Mouse (Mus musculus) olfactory bulb, adult 2 months (tissue): ENCODE results near the gene Fat4. TPM values are rescaled to one million over a fixed set of nuclear protein-coding genes. Genes with fewer than 3 reads are reported as not detected.

Source experiments
- H3K27ac ChIP-seq: fragments of 200-500 bp; 2 replicates; pipeline ENCODE4 v1.5.1; 2012; ENCODE audit warnings: low read depth, low read length; ENCODE audit not compliant: insufficient read depth
- H3K4me1 ChIP-seq: fragments of 200-500 bp; 2 replicates; pipeline ENCODE4 v1.6.1; 2012; ENCODE audit warnings: low read length; ENCODE audit not compliant: control insufficient read depth, insufficient read depth
- H3K4me3 ChIP-seq: fragments of 200-500 bp; 2 replicates; pipeline ENCODE4 v1.5.1; 2012; ENCODE audit warnings: mild to moderate bottlenecking, low read depth, low read length, moderate library complexity; ENCODE audit not compliant: insufficient read depth
- CTCF ChIP-seq: fragments of 200-500 bp; IDR thresholded peaks from 2 replicates; pipeline ENCODE4 v1.5.1; 2012; ENCODE audit warnings: low read depth, mild to moderate bottlenecking, low read length, moderate library complexity; ENCODE audit not compliant: insufficient read depth
- POLR2A ChIP-seq: fragments of 200-500 bp; IDR thresholded peaks from 2 replicates; pipeline ENCODE4 v1.6.1; 2012; ENCODE audit warnings: mild to moderate bottlenecking, low read depth, low read length, moderate library complexity; ENCODE audit not compliant: insufficient read depth
- WGBS: fragments of 180-500 bp; shearing (Covaris S2); methylation state at CpG from one replicate; pipeline ENCODE4 v1.1.7; 2018; 5-methylcytosine and 5-hydroxymethylcytosine counted together
- polyA plus RNA-seq: library from polyadenylated mRNA; stranded (reverse); fragments of >200 nt; gene quantifications from 2 replicates; pipeline ENCODE4 v1.2.4, GENCODE M21; 2012; ENCODE audit warnings: low replicate concordance; ENCODE audit not compliant: missing spikeins, insufficient read depth, insufficient read length

Fat4 gene
- not detected in 2 replicates for polyA plus RNA-seq

GRCm38 (mm10) chr3:38886890-38887355, at the start of gene Fat4:
TSS of gene Fat4 (plus strand) at chr3:38886940.
- Histone ChIP-seq H3K27ac (no peak within 1 kb of the TSS), H3K4me1 (peaks cover 24% of the 10 kb centered on the region), H3K4me3 (peak within 1 kb of the TSS; percentile 69)
- no peak for TF ChIP-seq CTCF
- TF ChIP-seq POLR2A, result no peak
- under 1% methylated on average over 29 of the region's 29 CpGs for WGBS

GRCm38 (mm10) chr3:38839438-38839837, 47.3 kb upstream of the Fat4 start:
- Histone ChIP-seq H3K27ac (no peak overlapping the region), H3K4me1 (no peaks in the 10 kb centered on the region), H3K4me3 (no peak overlapping the region)
- 75% methylated on average over 2 of the region's 2 CpGs for WGBS
- no peak for TF ChIP-seq POLR2A

- Histone ChIP-seq H3K27ac (no peak overlapping the region), H3K4me3 (no peak overlapping the region), H3K4me1 (no peaks in the 10 kb centered on the region)
- 85% methylated on average over 7 of the region's 7 CpGs for WGBS
- no peak for TF ChIP-seq CTCF
- TF ChIP-seq POLR2A, result no peak
These were observed 43.7 kb upstream of the Fat4 start for GRCm38 (mm10) chr3:38843000-38843538.

GRCm38 (mm10) chr3:38846602-38847382, 39.9 kb upstream of the Fat4 start:
- no peaks in the 10 kb centered on the region for H3K4me1 ChIP-seq
- TF ChIP-seq POLR2A, result no peak
- no peak overlapping the region for H3K27ac ChIP-seq
- no peak overlapping the region for H3K4me3 ChIP-seq
- 59% methylated on average over 11 of the region's 11 CpGs for WGBS

- TF ChIP-seq CTCF (no peak), POLR2A (no peak)
These were observed 37.7 kb upstream of the Fat4 start for GRCm38 (mm10) chr3:38849077-38849476.

GRCm38 (mm10) chr3:38849536-38849935, 37.2 kb upstream of the Fat4 start:
- no peak overlapping the region for H3K4me3 ChIP-seq
- no peak overlapping the region for H3K27ac ChIP-seq
- WGBS, result 32% methylated on average over 6 of the region's 6 CpGs
- TF ChIP-seq CTCF (no peak), POLR2A (no peak)
- H3K4me1 ChIP-seq, result no peaks in the 10 kb centered on the region

More at GRCm38 (mm10) chr3:38849077-38849476, 37.7 kb upstream of the Fat4 start:
- H3K4me3 ChIP-seq, result no peak overlapping the region
- 58% methylated on average over 3 of the region's 3 CpGs for WGBS
- no peaks in the 10 kb centered on the region for H3K4me1 ChIP-seq
- H3K27ac ChIP-seq, result no peak overlapping the region

- H3K4me3 ChIP-seq, result no peak overlapping the region
- WGBS, result 35% methylated on average over 3 of the region's 3 CpGs
- no peaks in the 10 kb centered on the region for H3K4me1 ChIP-seq
- TF ChIP-seq CTCF (no peak), POLR2A (no peak)
- H3K27ac ChIP-seq, result no peak overlapping the region
These were observed 33.1 kb upstream of the Fat4 start for GRCm38 (mm10) chr3:38853650-38854049.

GRCm38 (mm10) chr3:38860683-38861082, 26.1 kb upstream of the Fat4 start:
- Histone ChIP-seq H3K4me3 (no peak overlapping the region), H3K27ac (no peak overlapping the region), H3K4me1 (no peaks in the 10 kb centered on the region)
- 58% methylated on average over 5 of the region's 5 CpGs for WGBS
- no peak for TF ChIP-seq CTCF
- TF ChIP-seq POLR2A, result no peak

GRCm38 (mm10) chr3:38871291-38871690, 15.4 kb upstream of the Fat4 start:
- WGBS, result 82% methylated on average over 2 of the region's 2 CpGs
- Histone ChIP-seq H3K4me3 (no peak overlapping the region), H3K27ac (no peak overlapping the region), H3K4me1 (peaks cover 3% of the 10 kb centered on the region)
- TF ChIP-seq CTCF (no peak), POLR2A (no peak)

- no peak overlapping the region for H3K27ac ChIP-seq
- no peak for TF ChIP-seq CTCF
- TF ChIP-seq POLR2A, result no peak
- peaks cover 3% of the 10 kb centered on the region for H3K4me1 ChIP-seq
- no peak overlapping the region for H3K4me3 ChIP-seq
- WGBS, result 99% methylated on average over 2 of the region's 2 CpGs
These were observed 10.9 kb upstream of the Fat4 start for GRCm38 (mm10) chr3:38875872-38876271.
